Mouse (Mus musculus): ENCODE measurements around the gene Cactin.
A peak's percentile ranks its signal among the peaks of the same experiment; 100 is the strongest.

Gene Cactin

GRCm38 (mm10) chr10:81297845-81298244, 23.1 kb upstream of the Cactin start:
- no peak for DNase-seq (ENCODE audit: low read depth)

- DNase-seq (ENCODE audit: low read depth): no peak
Measured at GRCm38 (mm10) chr10:81298369-81299100, 22.4 kb upstream of the Cactin start.

- DNase-seq (ENCODE audit: low read depth): no peak
Measured at GRCm38 (mm10) chr10:81299585-81300351, 21.1 kb upstream of the Cactin start.

- DNase-seq (ENCODE audit: low read depth): no peak
Measured at GRCm38 (mm10) chr10:81300352-81300907, 20.5 kb upstream of the Cactin start.

- DNase-seq (ENCODE audit: low read depth): no peak
Measured at GRCm38 (mm10) chr10:81301321-81301720, 19.6 kb upstream of the Cactin start.

- no peak for DNase-seq (ENCODE audit: low read depth)
Measured at GRCm38 (mm10) chr10:81302288-81302687, 18.6 kb upstream of the Cactin start.

GRCm38 (mm10) chr10:81302781-81303218, 18.1 kb upstream of the Cactin start:
- DNase-seq (ENCODE audit: low read depth): no peak

GRCm38 (mm10) chr10:81303258-81303657, 17.6 kb upstream of the Cactin start:
- DNase-seq (ENCODE audit: low read depth): no peak

GRCm38 (mm10) chr10:81303761-81304160, 17.1 kb upstream of the Cactin start:
- no peak for DNase-seq (ENCODE audit: low read depth)

- peak; percentile 77 for DNase-seq (ENCODE audit: low read depth)
Measured at GRCm38 (mm10) chr10:81304597-81305238, 16.2 kb upstream of the Cactin start.

- DNase-seq (ENCODE audit: low read depth): no peak
Measured at GRCm38 (mm10) chr10:81305663-81306062, 15.2 kb upstream of the Cactin start.

- no peak for DNase-seq (ENCODE audit: low read depth)
Measured at GRCm38 (mm10) chr10:81306173-81306668, 14.7 kb upstream of the Cactin start.

- no peak for DNase-seq (ENCODE audit: low read depth)
Measured at GRCm38 (mm10) chr10:81306837-81307682, 13.8 kb upstream of the Cactin start.

GRCm38 (mm10) chr10:81309571-81309970, 11.3 kb upstream of the Cactin start:
- no peak for DNase-seq (ENCODE audit: low read depth)

GRCm38 (mm10) chr10:81313581-81313980, 7.3 kb upstream of the Cactin start:
- no peak for DNase-seq (ENCODE audit: low read depth)

GRCm38 (mm10) chr10:81314201-81314600, 6.7 kb upstream of the Cactin start:
- DNase-seq (ENCODE audit: low read depth): no peak

GRCm38 (mm10) chr10:81315587-81315986, 5.3 kb upstream of the Cactin start:
- DNase-seq (ENCODE audit: low read depth): no peak

- DNase-seq (ENCODE audit: low read depth): peak; percentile 52
Measured at GRCm38 (mm10) chr10:81316338-81317060, 4.4 kb upstream of the Cactin start.

- DNase-seq (ENCODE audit: low read depth): no peak
Measured at GRCm38 (mm10) chr10:81317273-81317672, 3.6 kb upstream of the Cactin start.

- DNase-seq (ENCODE audit: low read depth): peak; percentile 68
Measured at GRCm38 (mm10) chr10:81318589-81319329, 2.1 kb upstream of the Cactin start.

All from NIH3T3 (cell line).